Mouse (Mus musculus): ENCODE measurements at regions not wholly inside any gene's neighbourhood (a gene's known extent, or its start where the extent isn't known, plus 50 kb on each side); places are given as distances from the start of the nearest gene placed in this dataset.

DNA sequence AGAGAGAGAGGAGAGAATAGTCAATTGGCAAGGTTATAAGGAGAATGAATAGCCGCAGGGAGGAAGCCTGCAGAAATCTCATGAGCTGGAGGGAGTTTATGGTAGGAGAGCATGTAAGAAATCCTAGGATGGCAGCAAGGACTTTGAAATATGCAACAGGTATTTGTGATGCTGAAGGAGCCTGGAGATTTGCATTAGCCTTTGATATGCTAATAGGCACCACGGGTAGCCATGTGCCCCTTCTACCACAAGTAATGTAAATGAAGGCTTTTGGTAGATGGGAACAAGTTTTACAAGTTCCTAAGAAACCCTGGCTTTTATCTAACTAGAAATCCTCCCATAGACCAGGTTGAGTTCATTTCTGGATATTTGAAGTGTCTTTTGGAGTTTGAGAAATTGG is 871.2 kb downstream of the Defb40 start:
- H3K27me3 ChIP-seq (ENCODE audit: control insufficient read depth, insufficient read depth, low read length): no peaks in the 10 kb centered on the region
- H3K4me1 ChIP-seq (ENCODE audit: control insufficient read depth, insufficient read depth, low read length): no peaks in the 10 kb centered on the region
- no peak overlapping the region for H3K9ac ChIP-seq (ENCODE audit: low read depth, low read length)
- WGBS: 54% methylated on average over 2 of the region's 2 CpGs
- H3K27ac ChIP-seq (replicated peaks; ENCODE audit: insufficient read depth, low read depth, low read length): no peak overlapping the region
- DNase-seq (ENCODE audit: extremely low read depth, low read depth, low spot score): no peak
- no peak for TF ChIP-seq POLR2A (IDR thresholded peaks at IDR 0.05; ENCODE audit: extremely low read depth, insufficient read depth, low read length)
- TF ChIP-seq CTCF (IDR thresholded peaks at IDR 0.05; ENCODE audit: low read depth, low read length): no peak
- H3K36me3 ChIP-seq (ENCODE audit: control insufficient read depth, insufficient read depth, low read length): no peaks in the 10 kb centered on the region
- H3K79me2 ChIP-seq (ENCODE audit: control insufficient read depth, insufficient read depth, low read length): no peaks in the 10 kb centered on the region
- no peak overlapping the region for H3K4me3 ChIP-seq (ENCODE audit: insufficient read depth, low read depth, low read length)

DNA sequence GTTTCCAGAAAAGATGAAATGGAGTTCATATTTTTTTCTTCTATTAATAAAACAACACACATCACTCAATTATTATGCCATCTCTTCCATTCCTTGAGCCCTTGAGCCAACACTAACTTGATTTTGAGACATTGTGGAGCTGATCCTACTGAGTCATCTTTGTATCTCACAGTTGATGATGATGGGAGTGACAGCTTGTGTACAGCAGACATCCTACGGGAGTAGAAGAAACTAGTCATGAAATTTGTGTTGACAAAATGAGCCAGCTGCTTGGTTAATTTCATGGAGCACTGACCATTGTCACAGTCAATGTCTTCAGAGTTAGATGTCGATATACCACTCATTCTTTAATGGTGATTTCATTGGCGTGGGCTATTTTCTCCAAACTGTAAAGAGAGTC is 912.6 kb downstream of the Defb40 start:
- Histone ChIP-seq H3K27me3 (ENCODE audit: control insufficient read depth, insufficient read depth, low read length) (no peaks in the 10 kb centered on the region), H3K9ac (ENCODE audit: low read depth, low read length) (no peak overlapping the region)

DNA sequence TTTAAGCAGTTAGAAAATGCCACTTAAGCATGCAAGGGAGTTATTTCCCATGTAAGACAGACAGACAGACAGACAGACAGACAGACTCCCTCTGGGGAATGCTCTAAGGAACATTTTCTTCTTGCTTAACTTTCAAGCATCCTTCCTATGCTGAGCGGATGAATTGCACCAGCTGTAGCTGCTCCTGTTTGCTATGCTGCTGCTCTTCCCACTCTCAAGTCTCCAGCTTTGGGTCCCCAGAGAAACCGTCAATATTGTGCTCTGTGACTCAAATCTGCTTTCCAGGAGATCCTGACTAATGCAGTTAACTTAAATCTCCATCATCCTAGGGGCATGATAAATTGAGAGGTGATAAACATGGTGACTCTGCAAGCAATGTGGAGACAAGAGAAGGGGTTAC is 918.5 kb downstream of the Defb40 start:
- no peak overlapping the region for H3K4me3 ChIP-seq (ENCODE audit: insufficient read depth, low read depth, low read length)
- H3K27ac ChIP-seq (replicated peaks; ENCODE audit: insufficient read depth, low read depth, low read length): no peak overlapping the region
- H3K9ac ChIP-seq (ENCODE audit: low read depth, low read length): no peak overlapping the region
- H3K79me2 ChIP-seq (ENCODE audit: control insufficient read depth, insufficient read depth, low read length): no peaks in the 10 kb centered on the region
- no peaks in the 10 kb centered on the region for H3K4me1 ChIP-seq (ENCODE audit: control insufficient read depth, insufficient read depth, low read length)
- no peaks in the 10 kb centered on the region for H3K36me3 ChIP-seq (ENCODE audit: control insufficient read depth, insufficient read depth, low read length)
- WGBS: 68% methylated on average over 2 of the region's 2 CpGs
- no peak for DNase-seq (ENCODE audit: extremely low read depth, low read depth, low spot score)
- TF ChIP-seq POLR2A (IDR thresholded peaks at IDR 0.05; ENCODE audit: extremely low read depth, insufficient read depth, low read length) (no peak), CTCF (IDR thresholded peaks at IDR 0.05; ENCODE audit: low read depth, low read length) (no peak)
- no peaks in the 10 kb centered on the region for H3K27me3 ChIP-seq (ENCODE audit: control insufficient read depth, insufficient read depth, low read length)

More for the DNA sequence above, 912.6 kb downstream of the Defb40 start:
- Histone ChIP-seq H3K27ac (replicated peaks; ENCODE audit: insufficient read depth, low read depth, low read length) (no peak overlapping the region), H3K36me3 (ENCODE audit: control insufficient read depth, insufficient read depth, low read length) (no peaks in the 10 kb centered on the region), H3K4me3 (ENCODE audit: insufficient read depth, low read depth, low read length) (no peak overlapping the region), H3K4me1 (ENCODE audit: control insufficient read depth, insufficient read depth, low read length) (no peaks in the 10 kb centered on the region), H3K79me2 (ENCODE audit: control insufficient read depth, insufficient read depth, low read length) (no peaks in the 10 kb centered on the region)
- 75% methylated on average over 3 of the region's 3 CpGs for WGBS
- TF ChIP-seq POLR2A (IDR thresholded peaks at IDR 0.05; ENCODE audit: extremely low read depth, insufficient read depth, low read length) (no peak), CTCF (IDR thresholded peaks at IDR 0.05; ENCODE audit: low read depth, low read length) (no peak)
- no peak for DNase-seq (ENCODE audit: extremely low read depth, low read depth, low spot score)

DNA sequence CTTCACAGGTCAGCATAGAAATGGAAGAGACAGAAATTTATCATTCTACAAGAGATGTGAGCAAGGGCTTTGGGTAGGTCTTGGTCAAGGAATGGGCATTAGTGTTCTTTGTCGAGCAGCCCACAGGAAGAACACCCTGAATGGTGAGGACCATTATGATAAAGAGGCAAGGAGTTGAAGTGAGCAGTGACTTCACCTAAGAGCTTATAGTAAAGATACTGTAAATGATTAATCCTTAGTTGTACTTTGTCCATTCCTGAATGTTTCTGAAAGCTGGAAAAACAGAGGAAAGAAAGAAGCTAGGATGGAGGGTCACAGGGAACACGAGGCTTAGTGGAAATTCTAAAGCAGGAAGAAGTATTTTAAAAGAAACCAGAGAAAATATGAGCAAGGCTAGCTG is 956.9 kb downstream of the Defb40 start:
- H3K36me3 ChIP-seq (ENCODE audit: control insufficient read depth, insufficient read depth, low read length): no peaks in the 10 kb centered on the region
- DNase-seq (ENCODE audit: extremely low read depth, low read depth, low spot score): no peak
- no peaks in the 10 kb centered on the region for H3K79me2 ChIP-seq (ENCODE audit: control insufficient read depth, insufficient read depth, low read length)
- no peaks in the 10 kb centered on the region for H3K27me3 ChIP-seq (ENCODE audit: control insufficient read depth, insufficient read depth, low read length)
- H3K27ac ChIP-seq (replicated peaks; ENCODE audit: insufficient read depth, low read depth, low read length): no peak overlapping the region
- TF ChIP-seq POLR2A (IDR thresholded peaks at IDR 0.05; ENCODE audit: extremely low read depth, insufficient read depth, low read length): no peak
- TF ChIP-seq CTCF (IDR thresholded peaks at IDR 0.05; ENCODE audit: low read depth, low read length): no peak
- H3K9ac ChIP-seq (ENCODE audit: low read depth, low read length): no peak overlapping the region
- WGBS: 22% methylated on average over 2 of the region's 2 CpGs
- no peaks in the 10 kb centered on the region for H3K4me1 ChIP-seq (ENCODE audit: control insufficient read depth, insufficient read depth, low read length)
- H3K4me3 ChIP-seq (ENCODE audit: insufficient read depth, low read depth, low read length): no peak overlapping the region

DNA sequence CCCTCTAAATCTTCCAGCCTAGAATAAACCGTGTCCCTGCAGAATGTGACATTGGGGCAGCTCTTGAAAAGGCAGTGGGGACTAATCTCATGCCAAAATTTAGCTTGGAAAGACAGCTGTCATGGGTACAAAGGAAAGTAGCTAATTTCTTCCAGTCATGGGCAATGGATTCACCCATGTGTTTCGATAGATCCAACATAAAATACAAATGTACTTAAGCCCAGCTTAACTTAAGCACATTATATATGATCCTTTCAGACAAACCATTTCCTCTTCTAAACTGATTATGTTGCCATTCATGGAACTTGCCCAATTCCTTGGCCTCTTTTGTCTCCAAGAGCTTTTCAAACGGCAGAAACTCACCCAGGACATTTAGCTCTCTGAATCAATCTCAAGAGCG is 970.5 kb downstream of the Defb40 start:
- Histone ChIP-seq H3K4me3 (ENCODE audit: insufficient read depth, low read depth, low read length) (no peak overlapping the region), H3K4me1 (ENCODE audit: control insufficient read depth, insufficient read depth, low read length) (no peaks in the 10 kb centered on the region), H3K36me3 (ENCODE audit: control insufficient read depth, insufficient read depth, low read length) (no peaks in the 10 kb centered on the region), H3K27ac (replicated peaks; ENCODE audit: insufficient read depth, low read depth, low read length) (no peak overlapping the region), H3K79me2 (ENCODE audit: control insufficient read depth, insufficient read depth, low read length) (no peaks in the 10 kb centered on the region), H3K27me3 (ENCODE audit: control insufficient read depth, insufficient read depth, low read length) (no peaks in the 10 kb centered on the region), H3K9ac (ENCODE audit: low read depth, low read length) (no peak overlapping the region)
- WGBS: 87% methylated on average over 4 of the region's 4 CpGs
- DNase-seq (ENCODE audit: extremely low read depth, low read depth, low spot score): no peak
- TF ChIP-seq CTCF (IDR thresholded peaks at IDR 0.05; ENCODE audit: low read depth, low read length): no peak
- TF ChIP-seq POLR2A (IDR thresholded peaks at IDR 0.05; ENCODE audit: extremely low read depth, insufficient read depth, low read length): no peak

DNA sequence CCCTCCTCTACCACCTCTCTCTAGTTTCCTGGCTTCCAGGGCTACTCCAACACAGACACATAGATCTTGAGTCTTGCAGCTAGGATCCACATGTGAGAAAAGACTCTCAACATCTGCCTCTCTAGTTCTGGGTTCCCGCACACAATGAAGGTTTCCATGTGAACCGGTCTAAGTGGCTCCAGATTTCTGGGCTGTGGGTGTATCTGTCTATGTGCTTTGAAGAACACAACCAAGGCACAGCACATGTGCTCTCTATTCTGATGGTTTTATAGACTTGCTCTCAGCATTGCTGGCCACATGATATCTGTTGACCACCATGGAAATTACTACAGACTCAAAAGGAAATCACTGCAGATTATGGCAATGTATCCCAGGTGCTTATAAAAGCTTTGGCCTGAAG is 972.4 kb downstream of the Defb40 start:
- Histone ChIP-seq H3K9ac (ENCODE audit: low read depth, low read length) (no peak overlapping the region), H3K4me1 (ENCODE audit: control insufficient read depth, insufficient read depth, low read length) (no peaks in the 10 kb centered on the region), H3K27ac (replicated peaks; ENCODE audit: insufficient read depth, low read depth, low read length) (no peak overlapping the region), H3K36me3 (ENCODE audit: control insufficient read depth, insufficient read depth, low read length) (no peaks in the 10 kb centered on the region), H3K27me3 (ENCODE audit: control insufficient read depth, insufficient read depth, low read length) (no peaks in the 10 kb centered on the region), H3K79me2 (ENCODE audit: control insufficient read depth, insufficient read depth, low read length) (no peaks in the 10 kb centered on the region), H3K4me3 (ENCODE audit: insufficient read depth, low read depth, low read length) (no peak overlapping the region)
- DNase-seq (ENCODE audit: extremely low read depth, low read depth, low spot score): no peak
- WGBS: 90% methylated on average over 2 of the region's 2 CpGs
- no peak for TF ChIP-seq CTCF (IDR thresholded peaks at IDR 0.05; ENCODE audit: low read depth, low read length)
- TF ChIP-seq POLR2A (IDR thresholded peaks at IDR 0.05; ENCODE audit: extremely low read depth, insufficient read depth, low read length): no peak

Measured in liver, adult 2 months (tissue).